Mouse (Mus musculus) c-Kit-positive CD71-positive TER-119-positive erythroid progenitor cells, embryonic 14.5 days (primary cell): ENCODE data around the gene Olfr1487.
"Not testable (repeated sequence)": the region's sequence is repeated elsewhere in the genome, so short reads cannot be mapped to it uniquely, and the experiment has no call there.

Source experiments
- DNase-seq: peaks from one replicate; pipeline ENCODE4 v3.0.0-alpha.2; 2013; ENCODE audit warnings: low spot score

Olfr1487 gene

GRCm38 (mm10) chr19:13617075-13617474 lies at the start of gene Olfr1487:
TSS of gene Olfr1487 (plus strand) at chr19:13617375.
- not testable (repeated sequence) for DNase-seq

- no peak for DNase-seq
Measured at GRCm38 (mm10) chr19:13583211-13583610, 34.0 kb upstream of the Olfr1487 start, which contains the start of gene Olfr1484. TSS of gene Olfr1484 (plus strand) at chr19:13583511.

GRCm38 (mm10) chr19:13631321-13631720 lies 14.1 kb downstream of the Olfr1487 start, which contains the start of gene Olfr1489:
TSS of gene Olfr1489 (plus strand) at chr19:13631621.
- no peak for DNase-seq

GRCm38 (mm10) chr19:13650791-13651190 lies 33.6 kb downstream of the Olfr1487 start, which contains the start of gene Olfr1490:
TSS of gene Olfr1490 (plus strand) at chr19:13651091.
- DNase-seq: no peak
